Mouse (Mus musculus): ENCODE measurements around the gene Htr2c.

Htr2c gene

GRCm38 (mm10) chrX:146962258-146962913 lies at the start of gene Htr2c:
Gene Htr2c, plus strand, starts transcription at chrX:146962513.
- DNase-seq: no peak

GRCm38 (mm10) chrX:146928251-146928650 lies 34.1 kb upstream of the Htr2c start:
- no peak for DNase-seq

GRCm38 (mm10) chrX:146936332-146936731 lies 26.0 kb upstream of the Htr2c start:
- no peak for DNase-seq

GRCm38 (mm10) chrX:146946216-146946886 lies 16.0 kb upstream of the Htr2c start:
- DNase-seq: no peak

GRCm38 (mm10) chrX:146946996-146947395 lies 15.3 kb upstream of the Htr2c start:
- no peak for DNase-seq

- DNase-seq: no peak
These were observed 3.7 kb upstream of the Htr2c start for GRCm38 (mm10) chrX:146958608-146959007.

- no peak for DNase-seq
These were observed 2.4 kb upstream of the Htr2c start for GRCm38 (mm10) chrX:146959960-146960359.

GRCm38 (mm10) chrX:146962914-146963547 lies 718 bp downstream of the Htr2c start:
- DNase-seq: peak in 1 of 2 experiments; percentile 12

- DNase-seq: no peak
These were observed 17.6 kb downstream of the Htr2c start for GRCm38 (mm10) chrX:146979931-146980330.

- DNase-seq: no peak
These were observed 93.4 kb downstream of the Htr2c start for GRCm38 (mm10) chrX:147055730-147056129.

- no peak for DNase-seq
These were observed 109.3 kb downstream of the Htr2c start for GRCm38 (mm10) chrX:147071622-147072021.

- no peak for DNase-seq
These were observed 156.8 kb downstream of the Htr2c start for GRCm38 (mm10) chrX:147119155-147119554.

GRCm38 (mm10) chrX:147215251-147215650 lies 252.9 kb downstream of the Htr2c start:
- no peak for DNase-seq

GRCm38 (mm10) chrX:147217382-147218013 lies 255.2 kb downstream of the Htr2c start:
- DNase-seq: no peak

GRCm38 (mm10) chrX:147238806-147239542 lies 276.7 kb downstream of the Htr2c start:
- DNase-seq: no peak
